Mouse (Mus musculus) heart, adult 2 months (tissue): ENCODE measurements at regions not wholly inside any gene's neighbourhood (a gene's known extent, or its start where the extent isn't known, plus 50 kb on each side); places are given as distances from the start of the nearest gene placed in this dataset.

Source experiments
- DNase-seq, 2 experiments: peaks; one replicate each; pipeline ENCODE4 v3.0.0; 2021
- H3K27ac ChIP-seq: fragments of 200-600 bp; 2 replicates; pipeline ENCODE4 v1.8.1; 2022
- H3K27me3 ChIP-seq: fragments of 200-500 bp; 2 replicates; pipeline ENCODE4 v1.6.1; 2012; ENCODE audit warnings: mild to moderate bottlenecking, low read length, inconsistent platforms, mixed read lengths; ENCODE audit not compliant: control insufficient read depth, insufficient read depth
- H3K36me3 ChIP-seq: fragments of 200-500 bp; 2 replicates; pipeline ENCODE4 v1.6.1; 2012; ENCODE audit warnings: low read length, inconsistent platforms; ENCODE audit not compliant: control insufficient read depth, insufficient read depth
- H3K4me1 ChIP-seq: fragments of 200-500 bp; 2 replicates; pipeline ENCODE4 v1.6.1; 2011; ENCODE audit warnings: low read length; ENCODE audit not compliant: control insufficient read depth, insufficient read depth
- H3K4me3 ChIP-seq: fragments of 200-600 bp; 2 replicates; pipeline ENCODE4 v1.8.1; 2022
- H3K79me2 ChIP-seq: fragments of 200-500 bp; replicated peaks from 2 replicates; pipeline ENCODE4 v1.6.1; 2012; ENCODE audit warnings: mild to moderate bottlenecking, inconsistent platforms, low read length, moderate library complexity, mixed read lengths; ENCODE audit not compliant: control insufficient read depth, insufficient read depth
- H3K9ac ChIP-seq: fragments of 200-500 bp; 2 replicates; pipeline ENCODE4 v1.6.1; 2012; ENCODE audit warnings: low read depth, mild to moderate bottlenecking, control low read depth, inconsistent platforms, low read length, mixed read lengths
- CTCF ChIP-seq: fragments of 200-600 bp; IDR thresholded peaks from 2 replicates; pipeline ENCODE4 v1.8.1; 2022; ENCODE audit warnings: antibody characterized with exemption, mild to moderate bottlenecking, moderate library complexity
- EP300 ChIP-seq: fragments of 200-500 bp; IDR thresholded peaks from 2 replicates; pipeline ENCODE4 v1.6.1; 2011; ENCODE audit warnings: low read depth, low read length, control low read depth; ENCODE audit not compliant: insufficient read depth
- POLR2A ChIP-seq: fragments of 200-500 bp; IDR thresholded peaks from 2 replicates; pipeline ENCODE4 v1.6.1; 2011; ENCODE audit warnings: mild to moderate bottlenecking, low read depth, low read length, control low read depth; ENCODE audit not compliant: insufficient read depth
- WGBS: fragments of 180-500 bp; shearing (Covaris S2); methylation state at CpG from one replicate; pipeline ENCODE4 v1.1.7; 2018; 5-methylcytosine and 5-hydroxymethylcytosine counted together
- intact Hi-C: fragments of 180-260 bp; cut with DNase I; formaldehyde crosslinking; loops from one replicate; pipeline ENCODE4 v1.15.1; 2025

DNA sequence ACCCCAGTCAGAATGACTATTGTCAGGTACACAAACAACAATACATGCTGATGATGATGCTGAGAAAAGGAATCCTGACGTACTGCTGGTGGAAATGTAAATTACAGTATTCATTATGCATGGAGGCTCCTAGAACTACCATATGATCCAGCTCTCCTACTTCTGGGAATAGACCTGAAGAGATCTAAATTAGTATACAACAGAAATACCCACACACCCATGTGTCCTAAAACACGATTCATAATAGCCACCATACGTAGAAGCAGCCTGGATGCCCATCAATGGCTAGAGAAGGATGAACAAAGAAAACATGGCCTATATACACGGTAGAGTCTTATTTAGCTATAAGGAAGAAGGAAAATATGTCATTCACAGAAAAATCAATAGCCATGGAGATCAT lies 82.3 kb upstream of the Ttc14 start:
- H3K4me1 ChIP-seq = no peaks in the 10 kb centered on the region
- no peaks in the 10 kb centered on the region for H3K79me2 ChIP-seq
- no peak for TF ChIP-seq EP300
- TF ChIP-seq CTCF = no peak
- no peak for TF ChIP-seq POLR2A
- H3K27ac ChIP-seq = no peak overlapping the region
- 76% methylated on average over 4 of the region's 4 CpGs for WGBS
- H3K9ac ChIP-seq = no peak overlapping the region
- no peaks in the 10 kb centered on the region for H3K36me3 ChIP-seq
- intact Hi-C loops = no loop called here
- DNase-seq = no peak
- H3K27me3 ChIP-seq = no peaks in the 10 kb centered on the region
- H3K4me3 ChIP-seq = no peak overlapping the region

DNA sequence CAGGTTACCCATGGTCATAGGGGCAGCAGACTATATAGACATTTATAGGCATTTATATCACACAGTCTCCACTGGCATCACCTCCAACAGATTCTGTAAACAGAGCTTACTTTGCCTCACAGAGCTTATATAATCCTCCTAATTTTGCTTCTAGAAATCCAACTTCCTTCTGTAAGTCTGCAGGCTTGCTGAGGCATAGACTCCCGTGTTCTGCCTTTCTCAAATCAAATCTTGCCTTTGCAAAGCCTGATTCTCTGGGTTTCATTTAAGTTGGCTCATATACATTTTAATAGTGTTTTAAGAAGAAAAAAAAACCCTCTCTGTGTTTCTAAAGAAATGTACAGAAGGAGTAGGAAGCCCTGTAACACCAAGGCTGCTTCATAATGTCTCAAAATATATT lies 71.7 kb upstream of the Ttc14 start:
- 77% methylated on average over 1 of the region's 1 CpGs for WGBS
- no peak for TF ChIP-seq POLR2A
- TF ChIP-seq EP300 = no peak
- no peak for TF ChIP-seq CTCF
- no peak for DNase-seq

DNA sequence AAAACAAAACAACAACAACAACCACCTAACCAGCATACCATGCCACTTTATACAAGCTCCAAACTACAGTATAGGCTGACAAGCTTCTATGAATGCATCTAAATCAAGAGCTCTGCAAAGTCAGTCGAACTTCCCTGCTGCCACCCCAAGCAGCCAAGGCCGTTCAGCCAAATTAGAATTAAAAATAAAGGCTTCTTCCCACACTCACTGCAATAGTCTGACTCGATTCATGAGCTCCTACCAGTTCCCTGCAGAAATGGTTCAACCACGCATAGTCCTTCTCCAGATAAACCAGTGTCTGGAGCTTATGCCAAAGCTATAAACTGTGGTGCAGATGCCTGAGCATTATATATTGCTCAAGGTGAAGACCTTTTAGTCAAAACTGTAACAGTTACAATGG lies 69.3 kb upstream of the Ttc14 start:
- 74% methylated on average over 4 of the region's 4 CpGs for WGBS
- Histone ChIP-seq H3K4me1 (no peaks in the 10 kb centered on the region), H3K79me2 (no peaks in the 10 kb centered on the region), H3K36me3 (no peaks in the 10 kb centered on the region), H3K27ac (no peak overlapping the region), H3K9ac (no peak overlapping the region), H3K27me3 (no peaks in the 10 kb centered on the region), H3K4me3 (no peak overlapping the region)
- intact Hi-C loops = no loop called here
- DNase-seq = no peak
- TF ChIP-seq POLR2A = no peak
- no peak for TF ChIP-seq EP300
- no peak for TF ChIP-seq CTCF

More for the DNA sequence above, 71.7 kb upstream of the Ttc14 start:
- H3K4me1 ChIP-seq = no peaks in the 10 kb centered on the region
- no peak overlapping the region for H3K27ac ChIP-seq
- intact Hi-C loops = no loop called here
- H3K36me3 ChIP-seq = no peaks in the 10 kb centered on the region
- no peak overlapping the region for H3K4me3 ChIP-seq
- no peaks in the 10 kb centered on the region for H3K79me2 ChIP-seq
- no peaks in the 10 kb centered on the region for H3K27me3 ChIP-seq
- H3K9ac ChIP-seq = no peak overlapping the region

DNA sequence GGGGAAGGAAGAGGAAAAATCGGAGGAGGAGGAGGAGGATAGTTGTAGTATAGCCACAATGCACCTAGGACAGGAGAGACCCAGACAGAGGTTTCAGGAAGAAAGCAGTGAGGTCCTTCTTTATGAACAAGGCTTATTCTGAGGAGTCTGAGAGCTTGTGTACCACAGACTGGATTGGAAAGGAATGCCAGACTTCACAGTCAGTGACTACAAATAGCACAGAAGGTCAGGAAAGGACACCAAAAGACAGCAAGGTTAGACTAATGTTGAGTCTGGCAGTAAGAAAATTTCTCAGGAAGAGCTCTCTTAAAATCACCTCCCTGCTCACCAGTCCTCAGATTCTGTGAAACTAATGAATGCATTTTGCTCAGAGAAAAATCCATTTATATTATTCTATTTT lies 62.1 kb upstream of the Ttc14 start:
- WGBS = 63% methylated on average over 1 of the region's 1 CpGs
- H3K27ac ChIP-seq = peak overlapping the region; percentile 79
- no peaks in the 10 kb centered on the region for H3K27me3 ChIP-seq
- H3K9ac ChIP-seq = peak overlapping the region; percentile 53; the same call in 1 of the 2 replicates
- TF ChIP-seq CTCF = no peak
- 0 out of 2 replicates have a peak, but pooled peaks have one; percentile 20 for TF ChIP-seq POLR2A
- H3K4me1 ChIP-seq = no peaks in the 10 kb centered on the region
- H3K36me3 ChIP-seq = peaks cover 3% of the 10 kb centered on the region; the same call in 1 of the 2 replicates
- intact Hi-C loops = no loop called here
- no peaks in the 10 kb centered on the region for H3K79me2 ChIP-seq
- DNase-seq = peak in 1 of 2 experiments; percentile 2
- no peak overlapping the region for H3K4me3 ChIP-seq

DNA sequence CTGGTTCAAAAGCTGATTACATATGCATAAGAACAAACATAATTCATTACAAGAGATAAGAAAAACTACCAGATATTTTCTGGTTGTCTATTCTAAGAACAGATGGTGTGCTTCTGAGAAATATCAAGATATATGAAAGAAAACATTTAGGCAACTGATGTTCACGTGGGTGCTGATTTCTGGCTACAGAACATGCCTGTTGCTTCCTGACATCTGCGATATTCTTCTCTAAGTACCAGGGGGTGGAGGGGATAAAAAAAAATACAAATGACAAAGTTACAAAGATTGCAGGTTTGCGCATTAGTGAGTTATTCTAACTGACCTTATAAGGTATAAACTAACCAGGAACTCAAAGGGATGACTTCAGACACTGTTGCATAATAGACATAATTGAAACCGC lies 57.5 kb upstream of the Ttc14 start:
- intact Hi-C loops = no loop called here
- H3K4me1 ChIP-seq = no peaks in the 10 kb centered on the region
- no peak for DNase-seq
- H3K27me3 ChIP-seq = no peaks in the 10 kb centered on the region
- no peak overlapping the region for H3K9ac ChIP-seq
- no peak overlapping the region for H3K4me3 ChIP-seq
- no peak overlapping the region for H3K27ac ChIP-seq
- TF ChIP-seq CTCF = no peak
- TF ChIP-seq EP300 = no peak
- no peak for TF ChIP-seq POLR2A
- 67% methylated on average over 4 of the region's 4 CpGs for WGBS
- H3K79me2 ChIP-seq = no peaks in the 10 kb centered on the region
- peaks cover 3% of the 10 kb centered on the region; the same call in 1 of the 2 replicates for H3K36me3 ChIP-seq
